In genomic region chr15:97400866-97401265, GRCm38 (mm10) we compare ENCODE assay signal across 25 mouse cellular contexts.
DNase-seq lines count a peak whose midpoint lies in the region; ATAC-seq and TF ChIP-seq lines count a peak whose summit lies in the region.
"Had no signal": no experiment of that assay in that cellular context is flagged by ENCODE, and none has a peak within 500 bp of the region (broad histone marks: within the 10 kb centered on the region; RNA-seq: fewer than 3 reads in every experiment).

No protein-coding gene starts in this region.

- H3K27me3 ChIP-seq in midbrain, embryonic 11.5 days (ENCODE audit: control insufficient read depth, insufficient read depth, low read length): no peaks in the 10 kb centered on the region
- no peaks in the 10 kb centered on the region for H3K27me3 ChIP-seq in midbrain, postnatal 0 days (ENCODE audit: insufficient read depth, low read length)
- no peaks in the 10 kb centered on the region for H3K27me3 ChIP-seq in embryonic facial prominence, embryonic 10.5 days (replicated peaks; ENCODE audit: low read depth, poor library complexity, severe bottlenecking)
- H3K27me3 ChIP-seq: CH12.LX; embryonic facial prominence, embryonic 12.5 days; embryonic facial prominence, embryonic 15.5 days; heart, embryonic 13.5 days had no signal

- no peak overlapping the region for H3K9ac ChIP-seq in midbrain, embryonic 11.5 days (ENCODE audit: low read length)
- H3K9ac ChIP-seq in midbrain, postnatal 0 days (replicated peaks; ENCODE audit: low read length, poor library complexity, severe bottlenecking): no peak overlapping the region
- H3K9ac ChIP-seq: embryonic facial prominence, embryonic 12.5 days; embryonic facial prominence, embryonic 15.5 days; heart, embryonic 13.5 days; hindbrain, embryonic 14.5 days had no signal

- H3K4me1 ChIP-seq in midbrain, embryonic 11.5 days (ENCODE audit: control insufficient read depth, insufficient read depth, low read length): no peaks in the 10 kb centered on the region
- H3K4me1 ChIP-seq in midbrain, postnatal 0 days (ENCODE audit: insufficient read depth, low read length): no peaks in the 10 kb centered on the region
- H3K4me1 ChIP-seq in embryonic facial prominence, embryonic 10.5 days: no peaks in the 10 kb centered on the region
- H3K4me1 ChIP-seq: embryonic facial prominence, embryonic 12.5 days; embryonic facial prominence, embryonic 15.5 days; heart, embryonic 10.5 days; heart, embryonic 13.5 days had no signal

- H3K4me3 ChIP-seq in midbrain, embryonic 11.5 days (ENCODE audit: low read depth, low read length): no peak overlapping the region
- H3K4me3 ChIP-seq in midbrain, postnatal 0 days (ENCODE audit: low read depth, low read length): no peak overlapping the region
- H3K4me3 ChIP-seq in embryonic facial prominence, embryonic 10.5 days: no peak overlapping the region
- H3K4me3 ChIP-seq: embryonic facial prominence, embryonic 12.5 days; embryonic facial prominence, embryonic 15.5 days; heart, adult 2 months; heart, embryonic 10.5 days; heart, embryonic 13.5 days had no signal

- no peaks in the 10 kb centered on the region for H3K9me3 ChIP-seq in midbrain, embryonic 11.5 days (ENCODE audit: control insufficient read depth, low read length)
- H3K9me3 ChIP-seq in midbrain, postnatal 0 days (ENCODE audit: low read length): no peaks in the 10 kb centered on the region
- H3K9me3 ChIP-seq in embryonic facial prominence, embryonic 10.5 days: no peaks in the 10 kb centered on the region
- H3K9me3 ChIP-seq: embryonic facial prominence, embryonic 12.5 days; embryonic facial prominence, embryonic 15.5 days; heart, embryonic 10.5 days; heart, embryonic 13.5 days had no signal

- ATAC-seq in midbrain, embryonic 11.5 days (ENCODE audit: low FRiP score): no peak
- ATAC-seq in midbrain, postnatal 0 days (ENCODE audit: low FRiP score): no peak
- ATAC-seq: forebrain, embryonic 16.5 days; hindbrain, postnatal 0 days had no signal

- 93% methylated on average over 6 of the region's 6 CpGs for WGBS in midbrain, embryonic 11.5 days
- 93% methylated on average over 6 of the region's 6 CpGs for WGBS in midbrain, postnatal 0 days
- WGBS in embryonic facial prominence, embryonic 10.5 days: 86% methylated on average over 6 of the region's 6 CpGs

- no peaks in the 10 kb centered on the region for H3K36me3 ChIP-seq in midbrain, embryonic 11.5 days (ENCODE audit: control insufficient read depth, insufficient read depth, low read length)
- no peaks in the 10 kb centered on the region for H3K36me3 ChIP-seq in midbrain, postnatal 0 days (ENCODE audit: insufficient read depth, low read length)
- H3K36me3 ChIP-seq in embryonic facial prominence, embryonic 10.5 days (replicated peaks): no peaks in the 10 kb centered on the region
- H3K36me3 ChIP-seq: embryonic facial prominence, embryonic 12.5 days; embryonic facial prominence, embryonic 15.5 days; heart, embryonic 10.5 days; heart, embryonic 13.5 days had no signal

- TF ChIP-seq CTCF in midbrain, postnatal 0 days (IDR thresholded peaks at IDR 0.05): no peak

- peak; percentile 21 for DNase-seq in midbrain, embryonic 11.5 days (ENCODE audit: low spot score, missing footprints)
- no peak for DNase-seq in midbrain, postnatal 0 days (ENCODE audit: low spot score)
- peak; percentile 26 for DNase-seq in thymus, postnatal 14 days
- no peak for DNase-seq in thymus, postnatal 36 days
- peak; percentile 61 for DNase-seq in naive thymus-derived CD4-positive, alpha-beta T cell, adult 2 months (ENCODE audit: low read depth)
- DNase-seq in layer of hippocampus, postnatal 36 days: no peak
- no peak for DNase-seq in embryonic facial prominence, embryonic 10.5 days (ENCODE audit: low spot score)
- DNase-seq: adrenal gland, postnatal 10 days; adrenal gland, postnatal 36 days; cerebellum, adult 18-20 months; cerebellum, adult 9-10 months; cerebellum, postnatal 14 days; gastrocnemius, postnatal 10 days; gastrocnemius, postnatal 36 days; heart, adult 2 months; heart, postnatal 14 days; heart, postnatal 4 days had no signal

- no peak overlapping the region for H3K4me2 ChIP-seq in midbrain, embryonic 11.5 days
- H3K4me2 ChIP-seq in midbrain, postnatal 0 days (ENCODE audit: low read depth, low read length, poor library complexity, severe bottlenecking): no peak overlapping the region
- H3K4me2 ChIP-seq: embryonic facial prominence, embryonic 12.5 days; embryonic facial prominence, embryonic 15.5 days; heart, embryonic 13.5 days; hindbrain, embryonic 14.5 days had no signal

- H3K27ac ChIP-seq in midbrain, embryonic 11.5 days (ENCODE audit: low read depth, low read length): no peak overlapping the region
- H3K27ac ChIP-seq in midbrain, postnatal 0 days (ENCODE audit: low read depth, low read length): no peak overlapping the region
- H3K27ac ChIP-seq in embryonic facial prominence, embryonic 10.5 days (replicated peaks): no peak overlapping the region
- H3K27ac ChIP-seq: embryonic facial prominence, embryonic 12.5 days; embryonic facial prominence, embryonic 15.5 days; heart, adult 2 months; heart, embryonic 10.5 days; heart, embryonic 13.5 days; hindbrain, embryonic 14.5 days; hindbrain, postnatal 0 days had no signal

Comparison
In these comparisons a context has a peak if more than half of its experiments do, and no peak if none do; other contexts are left out.
1. DNase-seq: peak in midbrain, embryonic 11.5 days (single experiment), thymus, postnatal 14 days (single experiment) and naive thymus-derived CD4-positive, alpha-beta T cell, adult 2 months (single experiment); none in midbrain, postnatal 0 days (single experiment), thymus, postnatal 36 days (0 of 2), layer of hippocampus, postnatal 36 days (0 of 2) and embryonic facial prominence, embryonic 10.5 days (single experiment).